Mouse (Mus musculus) fat pad, adult 2 months (tissue): Measurements from ENCODE around the gene Tedc2.

Experiments used
- DNase-seq: peaks from one replicate; pipeline ENCODE4 v3.0.0-alpha.2; 2011; ENCODE audit warnings: low read depth, low spot score; ENCODE audit errors: extremely low read depth

The Tedc2 gene

GRCm38 (mm10) chr17:24213186-24213585, 7.5 kb downstream of the Tedc2 start:
- peak; percentile 95 for DNase-seq

GRCm38 (mm10) chr17:24212441-24213018, 8.1 kb downstream of the Tedc2 start:
- no peak for DNase-seq

- no peak for DNase-seq
Measured at GRCm38 (mm10) chr17:24211631-24212440, 8.8 kb downstream of the Tedc2 start.

GRCm38 (mm10) chr17:24210591-24210990, 10.1 kb downstream of the Tedc2 start:
- no peak for DNase-seq

GRCm38 (mm10) chr17:24209916-24210240, 10.8 kb downstream of the Tedc2 start:
- no peak for DNase-seq

- DNase-seq: no peak
Measured at GRCm38 (mm10) chr17:24209043-24209915, 11.4 kb downstream of the Tedc2 start, which contains the start of gene Ntn3. Ntn3 (minus strand) TSS chr17:24209531.

- DNase-seq: no peak
Measured at GRCm38 (mm10) chr17:24208641-24209042, 12.0 kb downstream of the Tedc2 start.

GRCm38 (mm10) chr17:24207768-24208640, 12.6 kb downstream of the Tedc2 start:
- no peak for DNase-seq

GRCm38 (mm10) chr17:24206451-24207351, 13.9 kb downstream of the Tedc2 start:
- no peak for DNase-seq

GRCm38 (mm10) chr17:24205908-24206361, 14.7 kb downstream of the Tedc2 start:
- DNase-seq: no peak

GRCm38 (mm10) chr17:24205284-24205888, 15.3 kb downstream of the Tedc2 start, which contains the start of gene Tbc1d24:
Tbc1d24 (minus strand) TSS chr17:24205562.
- no peak for DNase-seq

GRCm38 (mm10) chr17:24204846-24205245, 15.8 kb downstream of the Tedc2 start:
- DNase-seq: no peak

GRCm38 (mm10) chr17:24203611-24204534, 16.8 kb downstream of the Tedc2 start:
- DNase-seq: no peak

- DNase-seq: no peak
Measured at GRCm38 (mm10) chr17:24203068-24203467, 17.6 kb downstream of the Tedc2 start.

- no peak for DNase-seq
Measured at GRCm38 (mm10) chr17:24201092-24201491, 19.6 kb downstream of the Tedc2 start.

- no peak for DNase-seq
Measured at GRCm38 (mm10) chr17:24199741-24200140, 20.9 kb downstream of the Tedc2 start.

GRCm38 (mm10) chr17:24199252-24199651, 21.4 kb downstream of the Tedc2 start:
- DNase-seq: no peak
